Mouse (Mus musculus) heart, postnatal 36 days (tissue): ENCODE data around the gene Srsf4. TPM values are rescaled to one million over a fixed set of nuclear protein-coding genes. Genes with fewer than 3 reads are reported as not detected.

ENCODE experiments used
- DNase-seq, 2 experiments: peaks; one replicate each; pipeline ENCODE4 v3.0.0; 2021 to 2022
- intact Hi-C: fragments of 180-260 bp; cut with DNase I; formaldehyde crosslinking; loops from one replicate; pipeline ENCODE4 v1.15.1; 2025
- total RNA-seq, 2 experiments: library from RNA; stranded (reverse); gene quantifications; 2 replicates each; pipeline ENCODE4 v1.2.3; 2021

The Srsf4 gene
- total RNA-seq, 2 experiments from 2014 or later = 33.5 to 35.3 TPM

DNA sequence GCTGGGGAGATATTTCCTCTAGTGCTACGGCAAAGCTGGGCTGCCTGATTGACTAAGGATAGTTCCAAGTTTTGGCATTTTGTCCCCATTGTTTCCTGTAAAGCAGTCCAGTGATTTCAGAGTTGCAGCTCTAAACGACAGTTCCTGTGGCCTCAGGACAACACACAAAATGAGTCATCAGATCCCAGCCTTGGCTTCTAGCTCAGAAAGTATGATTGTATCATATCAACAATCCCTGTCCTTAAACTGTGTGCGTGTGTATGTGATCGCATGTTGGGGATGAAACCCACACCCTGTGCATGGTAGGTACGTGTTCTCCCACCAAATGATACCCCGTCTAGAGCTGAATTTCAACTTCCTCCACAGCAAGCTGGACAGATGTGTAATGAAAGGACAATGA lies 55.7 kb downstream of the Srsf4 start:
- DNase-seq = no peak
- intact Hi-C loops = no loop called here

DNA sequence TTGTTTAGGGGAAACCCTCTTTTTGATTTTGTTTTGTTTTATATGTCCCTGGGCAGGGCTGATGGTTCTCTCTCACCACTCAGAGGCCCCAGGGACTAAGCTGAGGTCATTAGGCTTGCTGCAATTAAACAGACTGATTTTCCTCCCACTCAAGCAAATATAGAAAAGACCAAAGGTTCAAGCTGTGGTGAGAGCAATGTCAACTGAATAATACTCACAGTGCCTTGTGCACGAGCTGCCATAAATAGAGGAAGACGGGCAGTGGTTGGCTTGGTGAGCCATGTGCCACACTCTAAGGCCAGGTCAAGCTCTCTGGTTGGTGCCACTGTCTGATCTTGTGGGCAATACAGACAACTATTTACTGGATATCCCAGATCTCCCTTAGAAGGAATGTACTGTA lies 66.0 kb downstream of the Srsf4 start:
- DNase-seq = no peak
- intact Hi-C loops = no loop called here

DNA sequence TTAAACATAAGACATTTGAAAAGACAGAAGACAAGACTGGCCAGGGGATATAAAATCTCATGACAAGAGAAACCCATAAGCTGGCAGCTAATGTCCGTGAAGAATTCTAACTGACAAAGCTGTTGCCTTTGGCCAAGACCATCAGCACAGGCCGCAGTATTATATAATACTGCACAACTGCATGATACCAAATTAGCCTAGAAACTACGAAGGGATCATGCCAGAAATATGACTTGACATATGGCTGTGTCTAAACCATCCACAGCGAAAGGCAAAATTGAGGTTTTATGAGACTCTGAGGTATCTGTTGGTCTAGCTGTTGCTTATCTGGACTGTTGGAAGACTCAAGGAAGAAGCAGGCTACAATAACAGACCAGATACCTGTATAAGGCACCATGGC lies 67.4 kb downstream of the Srsf4 start:
- intact Hi-C loops = no loop called here
- no peak for DNase-seq

DNA sequence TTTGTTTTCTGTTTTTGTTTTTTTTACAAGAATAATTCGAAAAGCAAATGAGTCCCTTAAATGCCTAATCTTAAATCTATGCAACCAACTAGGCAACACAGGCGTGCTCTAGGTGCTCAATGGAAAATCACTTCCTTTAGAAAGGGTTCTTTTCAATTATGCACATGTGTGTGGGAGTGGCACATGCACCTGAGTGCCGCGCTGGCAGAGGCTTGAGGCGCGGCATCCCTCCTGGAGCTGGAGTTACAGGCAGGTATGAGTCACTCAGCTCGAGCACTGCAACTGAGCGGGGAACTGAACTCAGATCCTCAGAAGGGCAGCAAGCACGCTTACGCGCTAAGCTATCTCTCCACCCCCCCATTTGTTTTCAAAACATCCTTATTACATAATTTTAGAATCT lies 74.4 kb downstream of the Srsf4 start:
- DNase-seq = no peak
- intact Hi-C loops = no loop called here

DNA sequence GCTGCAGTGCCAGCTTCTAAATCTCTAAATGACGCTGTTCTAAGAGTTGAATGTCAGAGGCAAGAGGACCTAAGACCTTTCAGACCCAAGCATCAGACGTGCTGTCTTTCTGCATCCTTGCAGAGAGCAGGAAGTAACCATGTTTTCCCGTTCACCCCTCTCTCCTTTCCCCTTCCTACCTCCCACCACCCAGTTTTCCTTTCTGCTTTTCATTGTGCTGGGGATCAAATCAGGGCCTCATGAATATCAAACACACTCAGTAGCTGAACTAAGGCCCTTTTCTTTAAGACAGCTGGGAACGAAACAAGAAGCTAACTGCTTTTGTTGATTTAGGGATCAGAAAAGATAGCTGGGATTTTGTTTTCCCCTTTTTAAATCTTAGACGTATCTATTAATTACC lies 76.5 kb downstream of the Srsf4 start:
- intact Hi-C loops = no loop called here
- DNase-seq = no peak

DNA sequence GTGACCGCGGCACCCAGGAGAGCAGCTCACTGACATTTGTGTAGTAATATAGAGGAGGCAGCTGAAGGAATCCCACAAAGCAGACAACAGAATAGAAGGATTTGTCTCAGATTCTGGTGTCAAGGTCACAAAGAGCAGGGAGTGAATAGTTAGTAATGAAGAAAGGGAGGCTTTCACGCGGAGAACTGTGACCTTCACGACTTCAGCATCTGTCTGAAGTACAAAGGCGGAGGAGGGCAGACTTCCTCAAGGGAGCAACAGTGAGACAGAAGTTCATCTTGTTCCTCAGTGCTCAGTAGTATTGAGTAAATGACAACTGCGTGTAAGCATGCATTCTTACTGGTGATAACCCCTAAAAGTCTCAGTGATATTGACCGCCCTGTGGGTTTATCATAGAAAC lies 77.2 kb downstream of the Srsf4 start:
- no peak for DNase-seq
- intact Hi-C loops = no loop called here

Other genes starting within 250 kb of the Srsf4 start
- 1 to 10 TPM; 4.3 to 5.9 TPM for gene Ptpru, start 35.3 kb upstream of the Srsf4 start, total RNA-seq
- gene Mecr, start 30.1 kb upstream of the Srsf4 start, total RNA-seq = 10 to 100 TPM; 28.2 TPM
- gene Tmem200b, start 48.2 kb downstream of the Srsf4 start, total RNA-seq = 1 to 10 TPM; 6.5 to 8.6 TPM
- gene Gm10300, start 201.1 kb downstream of the Srsf4 start, total RNA-seq = under 1 TPM in 1 of 2 experiments, not detected in 1; 0.11 TPM
- gene Epb41, start 201.7 kb downstream of the Srsf4 start, total RNA-seq = 100 to 1,000 TPM; 144 to 148 TPM